Mouse (Mus musculus): ENCODE measurements around the gene Tpst1.

Tpst1 gene

DNA sequence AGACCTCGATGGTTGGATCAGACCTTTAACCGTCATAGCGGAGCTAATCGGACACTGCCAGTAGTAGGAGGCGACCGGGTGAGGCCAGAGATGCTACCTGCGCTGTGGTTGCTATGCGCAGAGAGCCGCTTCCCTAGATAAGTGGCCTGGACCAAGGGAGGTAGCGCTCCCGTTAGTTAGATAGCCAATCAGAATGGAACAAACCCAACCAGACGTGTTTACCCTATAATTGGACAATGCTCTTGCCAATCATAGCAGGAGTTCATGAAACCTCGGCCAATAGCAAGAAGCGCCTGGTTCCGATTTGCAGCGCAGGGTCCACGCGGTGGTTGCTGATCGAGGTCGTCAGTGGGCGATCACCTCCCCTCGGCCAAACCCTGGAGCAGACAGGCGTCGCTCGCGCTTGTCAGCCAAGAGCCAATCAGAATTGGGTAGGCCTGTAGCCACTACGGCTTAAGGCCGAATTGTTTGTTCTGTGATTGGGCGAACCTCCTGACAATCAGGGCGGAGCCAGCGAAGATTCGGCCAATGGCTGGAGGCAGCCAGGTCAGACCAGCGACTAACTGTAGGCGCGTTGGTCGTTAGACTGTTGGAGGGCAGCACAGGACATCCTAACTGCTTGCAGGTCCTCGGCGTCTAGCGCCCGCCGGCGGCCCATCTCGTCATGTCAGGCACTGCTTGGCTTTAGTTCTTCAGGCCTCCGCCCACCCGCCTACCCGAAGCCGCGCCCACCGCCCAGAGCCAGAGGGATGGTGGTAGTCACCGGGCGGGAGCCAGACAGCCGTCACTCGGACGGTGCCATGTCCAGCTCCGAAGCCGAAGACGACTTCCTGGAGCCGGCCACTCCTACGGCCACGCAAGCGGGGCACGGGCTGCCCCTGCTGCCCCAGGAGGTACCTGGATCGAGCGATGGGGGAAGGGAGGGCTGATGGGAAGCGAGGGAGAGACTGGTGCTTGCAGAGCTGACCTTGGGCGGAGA, 71.5 kb downstream of the Tpst1 start, which contains the start of gene Kctd7:
Gene Kctd7, plus strand, starts transcription at position 528 of the 979 bp plus-strand sequence.
- DNase-seq = peak; percentile 93

DNA sequence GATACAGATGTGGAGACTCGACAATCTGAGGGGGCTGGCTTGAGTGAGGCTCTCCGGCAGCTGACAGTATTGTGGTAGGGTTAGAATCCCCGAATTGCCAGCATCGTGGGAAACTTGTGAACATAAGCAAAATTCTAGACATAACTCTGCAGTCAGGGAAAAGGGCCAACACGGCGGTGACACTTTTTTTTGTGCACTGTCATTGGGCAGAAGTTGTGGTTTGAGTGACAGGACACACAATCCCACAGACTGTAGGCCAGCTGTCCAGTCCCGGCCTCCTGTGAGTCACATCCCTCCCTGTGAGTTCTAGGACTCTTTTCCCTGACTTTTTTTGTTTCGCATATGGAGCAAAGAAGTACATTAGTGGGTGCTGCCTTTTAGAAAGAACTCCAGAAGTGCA, 72.8 kb downstream of the Tpst1 start:
- no peak for DNase-seq

GRCm38 (mm10) chr5:130149726-130150310, 76.7 kb downstream of the Tpst1 start:
- DNase-seq = no peak

DNA sequence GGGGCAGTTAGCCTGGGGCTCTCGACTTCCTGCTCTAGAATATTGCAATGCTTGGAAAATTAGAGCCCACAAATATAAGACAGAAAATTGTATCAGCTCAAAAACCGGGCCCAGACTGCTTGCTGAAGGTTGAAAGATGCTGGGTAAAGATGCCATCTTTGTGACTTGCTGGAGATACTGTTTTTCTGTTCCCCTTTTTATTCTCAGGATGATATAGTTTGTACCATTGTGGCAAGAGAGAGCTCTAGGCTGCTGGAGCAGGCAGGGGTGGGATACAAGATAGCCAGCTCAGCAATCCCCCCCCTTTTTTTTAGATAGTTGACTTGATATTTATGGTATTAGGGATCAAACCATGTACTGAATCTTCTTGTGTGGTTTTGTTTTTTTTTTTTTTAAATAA, 81.2 kb downstream of the Tpst1 start:
- DNase-seq = no peak

- no peak for DNase-seq
These were observed 85.4 kb downstream of the Tpst1 start for GRCm38 (mm10) chr5:130158545-130158944.

DNA sequence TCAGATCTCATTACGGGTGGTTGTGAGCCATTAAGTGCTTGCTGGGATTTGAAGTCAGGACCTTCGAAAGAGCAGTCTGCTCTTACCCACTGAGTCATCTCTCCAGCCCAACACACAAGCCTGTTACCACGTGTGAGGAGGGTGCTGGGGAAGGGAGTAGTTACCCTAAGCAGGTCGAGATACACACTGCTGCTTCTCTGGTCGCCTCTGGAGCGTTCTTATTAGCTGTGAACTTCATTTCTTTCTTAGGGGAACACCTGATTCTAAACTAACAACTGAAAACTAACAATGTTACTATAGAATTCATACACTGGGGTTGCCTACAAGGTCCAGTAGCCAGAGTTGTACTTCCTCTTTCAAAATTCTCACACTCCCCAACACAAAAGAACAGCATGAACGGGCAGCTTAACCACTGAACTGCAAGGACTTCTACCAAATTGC, 86.7 kb downstream of the Tpst1 start:
- no peak for DNase-seq

DNA sequence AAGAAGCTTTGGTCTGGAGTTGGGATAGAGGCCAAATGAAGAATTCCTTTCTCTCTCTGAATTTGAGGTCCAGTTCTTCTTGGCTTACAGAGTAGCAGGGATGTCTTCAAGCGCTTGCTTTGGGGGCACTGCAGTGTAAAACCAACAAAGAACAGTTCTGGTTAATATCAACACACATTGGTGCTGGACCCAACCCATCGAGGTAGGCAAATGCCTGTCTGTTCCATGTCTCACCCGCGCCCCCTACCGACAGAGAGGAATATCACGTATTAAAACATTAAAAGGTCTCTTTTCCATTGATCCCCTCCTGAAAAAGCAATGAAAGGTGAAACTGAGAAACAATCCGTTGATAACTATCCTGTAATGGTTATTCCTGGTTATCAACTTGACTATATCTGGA, 90.5 kb downstream of the Tpst1 start:
- DNase-seq = peak; percentile 80

GRCm38 (mm10) chr5:130165213-130165612, 92.1 kb downstream of the Tpst1 start:
- DNase-seq = no peak

DNA sequence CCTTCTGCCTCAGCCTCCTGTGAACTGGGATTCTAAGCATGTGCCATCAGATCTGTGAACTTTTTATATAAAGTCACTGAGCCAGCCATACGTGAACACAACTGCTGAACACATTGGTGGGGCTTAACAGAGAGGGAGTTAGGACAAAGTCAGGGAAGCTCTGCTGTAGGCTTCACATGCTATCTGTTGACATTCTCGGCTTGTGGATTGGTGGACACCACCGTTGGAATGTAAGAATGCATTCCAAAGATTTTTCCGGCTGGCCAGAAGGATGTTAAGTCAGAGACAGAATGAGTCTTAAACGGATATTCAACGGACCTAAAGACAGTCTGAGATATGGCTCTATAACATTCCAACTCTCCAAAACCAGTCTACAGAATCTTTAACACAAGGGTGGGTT, 96.0 kb downstream of the Tpst1 start:
- DNase-seq = no peak

- DNase-seq = no peak
These were observed 97.7 kb downstream of the Tpst1 start for GRCm38 (mm10) chr5:130170666-130171422.

- peak; percentile 90 for DNase-seq
These were observed 98.4 kb downstream of the Tpst1 start, which contains the start of gene Rabgef1 for GRCm38 (mm10) chr5:130171423-130171954. Gene Rabgef1, plus strand, starts transcription at chr5:130171798.

- peak; percentile 66 for DNase-seq
These were observed 99.0 kb downstream of the Tpst1 start for GRCm38 (mm10) chr5:130171956-130172601.

GRCm38 (mm10) chr5:130173012-130173411, 99.9 kb downstream of the Tpst1 start:
- no peak for DNase-seq

DNA sequence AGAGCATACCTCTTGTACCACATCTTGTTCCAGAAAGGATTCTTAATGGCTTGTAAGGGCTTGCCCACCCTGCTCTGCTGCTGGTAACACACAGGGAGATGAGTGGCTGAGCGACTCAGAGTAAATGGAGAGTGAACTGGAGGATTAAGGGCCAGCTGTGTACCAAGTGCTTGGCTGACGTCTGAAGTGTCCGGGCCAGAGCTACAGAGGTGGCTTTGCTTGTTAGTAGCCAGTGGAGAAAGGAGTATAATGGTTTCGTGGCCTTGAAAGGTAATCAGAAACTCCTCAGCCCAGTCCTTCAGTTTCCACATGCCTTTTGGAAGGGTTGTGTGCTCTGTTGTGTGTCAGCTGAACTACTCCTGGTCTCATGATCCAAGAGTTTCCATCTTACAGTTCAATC, 104.7 kb downstream of the Tpst1 start:
- DNase-seq = no peak

- no peak for DNase-seq
These were observed 107.2 kb downstream of the Tpst1 start for GRCm38 (mm10) chr5:130180362-130180761.

DNA sequence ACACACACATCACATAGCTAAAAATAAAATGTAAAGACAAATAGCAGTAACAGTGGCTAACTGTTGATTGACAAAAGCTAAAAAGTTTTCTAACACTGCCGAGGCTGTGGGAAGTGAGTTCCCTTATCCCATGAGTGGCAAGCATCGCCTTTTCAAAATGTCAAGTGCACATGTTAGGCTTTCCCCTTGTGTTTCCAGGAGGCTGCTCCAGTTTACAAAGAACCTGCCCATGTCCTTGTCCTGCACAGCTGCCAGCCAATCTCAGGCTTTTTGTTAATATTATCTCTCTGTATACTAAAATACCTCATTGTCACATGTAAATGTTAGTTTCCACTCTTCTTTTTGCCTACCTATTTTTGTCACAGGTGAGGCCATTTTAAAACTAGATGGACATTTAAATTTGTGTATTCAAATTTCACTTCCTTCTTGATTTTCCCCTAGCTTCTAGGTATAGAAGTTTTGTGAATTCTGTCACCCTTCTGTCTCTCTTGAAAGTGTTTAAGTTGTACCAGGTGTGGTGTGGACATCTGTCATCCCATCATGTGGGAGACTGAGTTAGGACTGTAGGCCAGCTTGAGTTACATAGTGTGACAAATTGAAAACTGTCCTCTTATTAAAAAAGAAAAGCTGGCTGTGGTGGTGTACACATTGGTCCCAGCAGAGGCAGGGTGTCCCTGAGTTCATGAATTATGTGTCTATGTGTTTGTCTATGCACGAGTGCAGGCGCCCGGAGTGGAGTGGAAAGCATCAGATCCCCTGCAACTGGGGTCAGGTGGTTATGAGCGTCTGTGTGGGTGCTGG, 108.8 kb downstream of the Tpst1 start:
- no peak for DNase-seq

DNA sequence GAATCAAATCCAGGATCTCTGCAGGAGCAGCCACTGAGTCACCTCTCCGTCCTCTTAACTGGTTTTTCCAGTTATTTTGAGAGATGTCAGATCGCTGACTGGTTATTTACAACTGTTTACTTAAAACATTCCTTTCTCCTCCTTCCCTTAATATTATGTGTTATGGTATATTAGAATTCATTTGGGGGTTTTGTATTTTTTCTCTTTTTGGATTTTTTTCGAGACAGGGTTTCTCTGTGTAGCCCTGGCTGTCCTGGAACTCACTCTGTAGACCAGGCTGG, 109.4 kb downstream of the Tpst1 start:
- no peak for DNase-seq

- no peak for DNase-seq
These were observed 111.2 kb downstream of the Tpst1 start for GRCm38 (mm10) chr5:130184193-130184856.

- no peak for DNase-seq
These were observed 112.2 kb downstream of the Tpst1 start for GRCm38 (mm10) chr5:130185312-130185711.
